Mouse (Mus musculus) erythroblast, embryonic 14.5 days (primary cell): ENCODE measurements around the gene Btbd2.

Source experiments
- GATA1 ChIP-seq: IDR thresholded peaks from 2 replicates; pipeline ENCODE4 v1.6.1; 2012; ENCODE audit warnings: low read length, inconsistent platforms, mixed read lengths
- TAL1 ChIP-seq: IDR thresholded peaks from 3 replicates; pipeline ENCODE4 v1.6.1; 2012; ENCODE audit warnings: low read length, inconsistent platforms, mixed read lengths

GRCm38 (mm10) chr10:80619465-80620244 is 37.2 kb downstream of the Btbd2 start:
- TF ChIP-seq TAL1: no peak
- no peak for TF ChIP-seq GATA1
